ENCODE assay signal across 26 mouse cellular contexts in genomic region chr1:171216241-171216955, GRCm38 (mm10). TPM values are rescaled to one million over a fixed set of nuclear protein-coding genes. Genes with fewer than 3 reads are reported as not detected.
DNase-seq lines count a peak whose midpoint lies in the region; ATAC-seq lines count a peak whose summit lies in the region.
"Had no signal": no experiment of that assay in that cellular context is flagged by ENCODE, and none has a peak within 500 bp of the region (broad histone marks: within the 10 kb centered on the region; RNA-seq: fewer than 3 reads in every experiment).

No protein-coding gene starts in this region.

- H3K4me2 ChIP-seq in heart, embryonic 12.5 days, result no peak overlapping the region
- no peak overlapping the region for H3K4me2 ChIP-seq in intestine, embryonic 16.5 days (ENCODE audit: low read depth, low read length)
- H3K4me2 ChIP-seq in intestine, embryonic 15.5 days (replicated peaks), result no peak overlapping the region
- H3K4me2 ChIP-seq in liver, embryonic 13.5 days, result no peak overlapping the region
- H3K4me2 ChIP-seq in liver, embryonic 11.5 days, result no peak overlapping the region
- H3K4me2 ChIP-seq: embryonic facial prominence, embryonic 13.5 days; embryonic facial prominence, embryonic 15.5 days; forebrain, embryonic 12.5 days had no signal

- H3K9ac ChIP-seq in heart, embryonic 12.5 days, result no peak overlapping the region
- H3K9ac ChIP-seq in intestine, embryonic 16.5 days (ENCODE audit: low read depth, low read length), result no peak overlapping the region
- no peak overlapping the region for H3K9ac ChIP-seq in intestine, embryonic 15.5 days
- peak overlapping the region; percentile 12; the same call in 1 of the 2 replicates for H3K9ac ChIP-seq in liver, embryonic 13.5 days
- no peak overlapping the region for H3K9ac ChIP-seq in liver, embryonic 11.5 days (ENCODE audit: low read depth, low read length)
- H3K9ac ChIP-seq: embryonic facial prominence, embryonic 13.5 days; embryonic facial prominence, embryonic 15.5 days; forebrain, embryonic 12.5 days had no signal

- H3K4me1 ChIP-seq in heart, embryonic 12.5 days (replicated peaks), result peaks cover 6% of the 10 kb centered on the region
- H3K4me1 ChIP-seq in intestine, embryonic 16.5 days (ENCODE audit: control insufficient read depth, insufficient read depth, low read length), result peaks cover 12% of the 10 kb centered on the region; the same call in 1 of the 2 replicates
- H3K4me1 ChIP-seq in intestine, embryonic 15.5 days (replicated peaks), result peaks cover 7% of the 10 kb centered on the region
- peaks cover 15% of the 10 kb centered on the region for H3K4me1 ChIP-seq in liver, embryonic 13.5 days (replicated peaks)
- peaks cover 6% of the 10 kb centered on the region for H3K4me1 ChIP-seq in liver, embryonic 11.5 days (replicated peaks; ENCODE audit: control insufficient read depth, insufficient read depth, low read length)

- 73% methylated on average over 18 of the region's 18 CpGs for WGBS in heart, embryonic 12.5 days
- WGBS in intestine, embryonic 16.5 days, result 81% methylated on average over 18 of the region's 18 CpGs
- 84% methylated on average over 18 of the region's 18 CpGs for WGBS in intestine, embryonic 15.5 days
- WGBS in liver, embryonic 13.5 days (ENCODE audit: insufficient replicate concordance), result 55% methylated on average over 18 of the region's 18 CpGs
- 73% methylated on average over 18 of the region's 18 CpGs for WGBS in liver, embryonic 11.5 days

- no peaks in the 10 kb centered on the region for H3K27me3 ChIP-seq in heart, embryonic 12.5 days (replicated peaks)
- H3K27me3 ChIP-seq in intestine, embryonic 16.5 days (replicated peaks; ENCODE audit: control insufficient read depth, insufficient read depth, low read length), result no peaks in the 10 kb centered on the region
- no peaks in the 10 kb centered on the region for H3K27me3 ChIP-seq in intestine, embryonic 15.5 days (replicated peaks)
- H3K27me3 ChIP-seq in liver, embryonic 13.5 days, result peaks cover 12% of the 10 kb centered on the region
- 0 out of 2 replicates have a peak, but pooled peaks cover 2% of the 10 kb centered on the region for H3K27me3 ChIP-seq in liver, embryonic 11.5 days (replicated peaks; ENCODE audit: control insufficient read depth, insufficient read depth, low read length)
- H3K27me3 ChIP-seq: embryonic facial prominence, embryonic 13.5 days; embryonic facial prominence, embryonic 15.5 days had no signal

- H3K4me3 ChIP-seq in heart, embryonic 12.5 days, result no peak overlapping the region
- no peak overlapping the region for H3K4me3 ChIP-seq in intestine, embryonic 16.5 days (ENCODE audit: low read length)
- no peak overlapping the region for H3K4me3 ChIP-seq in intestine, embryonic 15.5 days (replicated peaks)
- H3K4me3 ChIP-seq in liver, embryonic 13.5 days (replicated peaks), result no peak overlapping the region
- H3K4me3 ChIP-seq in liver, embryonic 11.5 days (ENCODE audit: low read depth, low read length), result no peak overlapping the region
- H3K4me3 ChIP-seq: embryonic facial prominence, embryonic 13.5 days; embryonic facial prominence, embryonic 15.5 days; erythroblast, embryonic 14.5 days; forebrain, embryonic 10.5 days; forebrain, embryonic 12.5 days had no signal

- no peak overlapping the region for H3K27ac ChIP-seq in heart, embryonic 12.5 days (ENCODE audit: poor library complexity, severe bottlenecking)
- peak overlapping the region; percentile 26; the same call in 1 of the 2 replicates for H3K27ac ChIP-seq in intestine, embryonic 16.5 days (ENCODE audit: low read length)
- no peak overlapping the region for H3K27ac ChIP-seq in intestine, embryonic 15.5 days
- H3K27ac ChIP-seq in liver, embryonic 13.5 days, result no peak overlapping the region
- H3K27ac ChIP-seq in liver, embryonic 11.5 days (ENCODE audit: low read depth, low read length), result no peak overlapping the region
- H3K27ac ChIP-seq: embryonic facial prominence, embryonic 13.5 days; embryonic facial prominence, embryonic 15.5 days; forebrain, embryonic 10.5 days; forebrain, embryonic 12.5 days had no signal

- DNase-seq in heart, adult 11 months, result peak; percentile 87
- no peak for DNase-seq in liver, embryonic 13.5 days
- no peak for DNase-seq in liver, embryonic 11.5 days (ENCODE audit: low spot score)
- no peak for DNase-seq in frontal cortex, postnatal 14 days (ENCODE audit: low spot score in 2 of 2)
- DNase-seq: adrenal gland, adult 2 months; adrenal gland, postnatal 10 days; adrenal gland, postnatal 25 days; B cell, adult 2 months; cerebellum, adult 11 months; cerebellum, adult 18-20 months; cerebellum, adult 8-10 months; cerebellum, adult 9-11 months; cerebellum, postnatal 14 days; cerebellum, postnatal 36 days; embryo, embryonic 11 days had no signal

- no peaks in the 10 kb centered on the region for H3K9me3 ChIP-seq in heart, embryonic 12.5 days (replicated peaks)
- no peaks in the 10 kb centered on the region for H3K9me3 ChIP-seq in intestine, embryonic 16.5 days (ENCODE audit: control insufficient read depth, low read length)
- no peaks in the 10 kb centered on the region for H3K9me3 ChIP-seq in intestine, embryonic 15.5 days
- no peaks in the 10 kb centered on the region for H3K9me3 ChIP-seq in liver, embryonic 13.5 days (replicated peaks)
- no peaks in the 10 kb centered on the region for H3K9me3 ChIP-seq in liver, embryonic 11.5 days (ENCODE audit: control insufficient read depth, low read length)
- H3K9me3 ChIP-seq: embryonic facial prominence, embryonic 13.5 days; embryonic facial prominence, embryonic 15.5 days; forebrain, embryonic 10.5 days; forebrain, embryonic 12.5 days; G1E had no signal

- no peak for ATAC-seq in heart, embryonic 12.5 days (ENCODE audit: insufficient number of reproducible peaks, low FRiP score)
- 0 out of 2 replicates have a peak, but pooled peaks have one; percentile 21 for ATAC-seq in intestine, embryonic 16.5 days
- no peak for ATAC-seq in intestine, embryonic 15.5 days
- no peak for ATAC-seq in liver, embryonic 13.5 days (ENCODE audit: low read depth)
- no peak for ATAC-seq in liver, embryonic 11.5 days (replicated peaks; ENCODE audit: low FRiP score)
- ATAC-seq: CD4-positive, CD25-positive, alpha-beta regulatory T cell, adult 4 months; forebrain, embryonic 14.5 days had no signal

- peaks cover 23% of the 10 kb centered on the region for H3K36me3 ChIP-seq in heart, embryonic 12.5 days
- 0 out of 2 replicates have a peak, but pooled peaks cover 2% of the 10 kb centered on the region for H3K36me3 ChIP-seq in intestine, embryonic 16.5 days (ENCODE audit: control insufficient read depth, insufficient read depth, low read length)
- H3K36me3 ChIP-seq in intestine, embryonic 15.5 days, result no peaks in the 10 kb centered on the region; the same call in 1 of the 2 replicates
- peaks cover 26% of the 10 kb centered on the region for H3K36me3 ChIP-seq in liver, embryonic 13.5 days
- H3K36me3 ChIP-seq in liver, embryonic 11.5 days (ENCODE audit: control insufficient read depth, insufficient read depth, low read length), result no peaks in the 10 kb centered on the region

RNA-seq across cellular contexts. Expression of gene Nr1i3, which starts 2.6 kb away (rescaled TPM):
- polyA plus RNA-seq in heart, embryonic 12.5 days (2016; fragmentation: Nextera tagmentation; extraction: Ambion mirVana), result 0.19 and 0.22 TPM in 2 replicates
- polyA plus RNA-seq in intestine, embryonic 16.5 days (2015; fragmentation: Nextera tagmentation; extraction: Ambion mirVana), result 18.7 and 21.7 TPM in 2 replicates
- 9.2 and 10.5 TPM in 2 replicates for polyA plus RNA-seq in intestine, embryonic 15.5 days (2015; fragmentation: Nextera tagmentation; extraction: Ambion mirVana)
- polyA plus RNA-seq in liver, embryonic 13.5 days (2015; fragmentation: Nextera tagmentation; extraction: Ambion mirVana), result 0.39 and 0.52 TPM in 2 replicates
- 0.16 TPM in 2 replicates for polyA plus RNA-seq in liver, embryonic 11.5 days (2014; fragmentation: Nextera tagmentation; extraction: Ambion mirVana)
- polyA plus RNA-seq: adrenal gland, adult 2 months; erythroblast, embryonic 14.5 days; G1E had no signal

RNA-seq across cellular contexts. Expression of gene Tomm40l, which starts 5.9 kb away (rescaled TPM):
- 41.8 and 43.3 TPM in 2 replicates for polyA plus RNA-seq in heart, embryonic 12.5 days (2016; fragmentation: Nextera tagmentation; extraction: Ambion mirVana)
- polyA plus RNA-seq in intestine, embryonic 16.5 days (2015; fragmentation: Nextera tagmentation; extraction: Ambion mirVana), result 32.0 and 34.7 TPM in 2 replicates
- 31.4 and 32.0 TPM in 2 replicates for polyA plus RNA-seq in intestine, embryonic 15.5 days (2015; fragmentation: Nextera tagmentation; extraction: Ambion mirVana)
- polyA plus RNA-seq in liver, embryonic 13.5 days (2015; fragmentation: Nextera tagmentation; extraction: Ambion mirVana), result 19.3 and 21.4 TPM in 2 replicates
- polyA plus RNA-seq in liver, embryonic 11.5 days (2014; fragmentation: Nextera tagmentation; extraction: Ambion mirVana), result 32.3 and 32.4 TPM in 2 replicates

RNA-seq across cellular contexts. Expression of gene Apoa2, which starts 8.5 kb away (rescaled TPM):
- 10.7 and 46.5 TPM in 2 replicates for polyA plus RNA-seq in heart, embryonic 12.5 days (2016; fragmentation: Nextera tagmentation; extraction: Ambion mirVana)
- polyA plus RNA-seq in intestine, embryonic 16.5 days (2015; fragmentation: Nextera tagmentation; extraction: Ambion mirVana), result 55.3 and 151 TPM in 2 replicates
- 84.7 and 123 TPM in 2 replicates for polyA plus RNA-seq in intestine, embryonic 15.5 days (2015; fragmentation: Nextera tagmentation; extraction: Ambion mirVana)
- polyA plus RNA-seq in liver, embryonic 13.5 days (2015; fragmentation: Nextera tagmentation; extraction: Ambion mirVana), result 3,578 and 3,897 TPM in 2 replicates
- polyA plus RNA-seq in liver, embryonic 11.5 days (2014; fragmentation: Nextera tagmentation; extraction: Ambion mirVana), result 2,189 and 2,339 TPM in 2 replicates

RNA-seq across cellular contexts. Expression of gene Fcer1g, which starts 17.8 kb away (rescaled TPM):
- polyA plus RNA-seq in heart, embryonic 12.5 days (2016; fragmentation: Nextera tagmentation; extraction: Ambion mirVana), result 15.3 and 16.4 TPM in 2 replicates
- 50.3 and 52.1 TPM in 2 replicates for polyA plus RNA-seq in intestine, embryonic 16.5 days (2015; fragmentation: Nextera tagmentation; extraction: Ambion mirVana)
- 51.5 and 54.5 TPM in 2 replicates for polyA plus RNA-seq in intestine, embryonic 15.5 days (2015; fragmentation: Nextera tagmentation; extraction: Ambion mirVana)
- 68.2 and 69.6 TPM in 2 replicates for polyA plus RNA-seq in liver, embryonic 13.5 days (2015; fragmentation: Nextera tagmentation; extraction: Ambion mirVana)
- 70.9 and 83.6 TPM in 2 replicates for polyA plus RNA-seq in liver, embryonic 11.5 days (2014; fragmentation: Nextera tagmentation; extraction: Ambion mirVana)

RNA-seq across cellular contexts. Expression of gene Pcp4l1, which starts 20.3 kb away (rescaled TPM):
- polyA plus RNA-seq in heart, embryonic 12.5 days (2016; fragmentation: Nextera tagmentation; extraction: Ambion mirVana), result 32.7 and 33.4 TPM in 2 replicates
- 16.4 and 19.4 TPM in 2 replicates for polyA plus RNA-seq in intestine, embryonic 16.5 days (2015; fragmentation: Nextera tagmentation; extraction: Ambion mirVana)
- polyA plus RNA-seq in intestine, embryonic 15.5 days (2015; fragmentation: Nextera tagmentation; extraction: Ambion mirVana), result 16.4 and 18.5 TPM in 2 replicates
- 1.5 and 1.8 TPM in 2 replicates for polyA plus RNA-seq in liver, embryonic 13.5 days (2015; fragmentation: Nextera tagmentation; extraction: Ambion mirVana)
- 1.2 and 1.9 TPM in 2 replicates for polyA plus RNA-seq in liver, embryonic 11.5 days (2014; fragmentation: Nextera tagmentation; extraction: Ambion mirVana)
- polyA plus RNA-seq: CD4-positive, CD25-positive, alpha-beta regulatory T cell, adult 4 months; erythroblast, embryonic 14.5 days; G1E had no signal

Comparison
In these comparisons a context has a peak if more than half of its experiments do, and no peak if none do; other contexts are left out.
1. RNA of gene Apoa2, which starts 8.5 kb away (polyA plus RNA-seq): 3,578 to 3,897 TPM in liver, embryonic 13.5 days and 2,189 to 2,339 TPM in liver, embryonic 11.5 days; 55.3 to 151 TPM in intestine, embryonic 16.5 days, 84.7 to 123 TPM in intestine, embryonic 15.5 days and 10.7 to 46.5 TPM in heart, embryonic 12.5 days; every median in the first group is over 10 times any median in the second.